Mouse (Mus musculus): ENCODE data around the gene Gtf2f1. TPM values are rescaled to one million over a fixed set of nuclear protein-coding genes. Genes with fewer than 3 reads are reported as not detected.
A peak's percentile ranks its signal among the peaks of the same experiment; 100 is the strongest.
"Not testable (repeated sequence)": the region's sequence is repeated elsewhere in the genome, so short reads cannot be mapped to it uniquely, and the experiment has no call there.

The Gtf2f1 gene
- polyA plus RNA-seq (2012; rRNA removed) = 41.2 and 47.4 TPM in 2 replicates

DNA sequence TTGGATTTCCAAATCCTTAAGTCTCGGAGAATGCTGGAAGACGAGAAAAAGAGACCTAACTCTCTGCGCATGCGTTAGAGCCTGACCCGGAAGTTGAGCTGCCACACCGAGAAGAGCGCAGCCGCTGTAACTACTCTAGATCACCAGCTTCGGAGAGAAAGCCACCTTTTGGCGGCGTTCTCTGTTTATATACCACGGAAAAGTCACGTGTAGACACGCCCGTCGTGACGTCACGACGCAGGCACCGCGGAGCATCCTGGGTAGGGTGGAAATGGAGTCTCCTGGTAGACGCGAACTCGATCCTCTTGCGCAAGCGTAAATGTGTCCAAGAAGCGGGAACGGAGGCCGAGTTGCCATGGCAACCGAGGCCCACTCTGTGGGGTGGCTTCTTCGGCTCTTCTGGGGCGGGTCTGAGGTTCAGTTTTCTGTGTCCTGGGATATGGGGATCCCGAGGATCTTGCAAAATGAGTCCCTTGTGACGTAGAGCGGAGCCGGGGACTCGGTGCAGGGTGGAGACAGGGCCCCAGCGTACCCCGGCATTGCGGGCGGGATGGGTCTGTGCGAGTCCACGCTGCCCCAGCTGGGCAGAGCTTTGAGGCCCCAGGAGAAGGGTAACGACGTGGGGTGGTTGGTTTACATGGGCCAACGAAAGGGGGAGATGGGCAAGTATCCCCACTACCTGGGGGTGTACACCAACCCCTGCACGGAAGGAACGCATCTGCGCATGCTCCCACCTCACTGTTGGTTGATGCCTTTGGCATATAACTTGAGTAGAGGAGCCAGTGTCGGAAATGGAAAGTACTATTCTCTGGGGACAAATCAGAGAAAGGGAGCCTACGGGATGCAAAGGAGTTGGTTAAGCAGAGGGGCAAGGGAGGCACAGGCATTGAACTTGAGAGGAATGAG lies at the start of gene Gtf2f1, which contains the start of gene Gm17949:
TSS of gene Gtf2f1 (minus strand) at position 53 of the 906 bp plus-strand sequence.
TSS of gene Gm17949 (plus strand) at position 234 of the 906 bp plus-strand sequence.
- peak; percentile 82 for DNase-seq (ENCODE audit: low spot score)

DNA sequence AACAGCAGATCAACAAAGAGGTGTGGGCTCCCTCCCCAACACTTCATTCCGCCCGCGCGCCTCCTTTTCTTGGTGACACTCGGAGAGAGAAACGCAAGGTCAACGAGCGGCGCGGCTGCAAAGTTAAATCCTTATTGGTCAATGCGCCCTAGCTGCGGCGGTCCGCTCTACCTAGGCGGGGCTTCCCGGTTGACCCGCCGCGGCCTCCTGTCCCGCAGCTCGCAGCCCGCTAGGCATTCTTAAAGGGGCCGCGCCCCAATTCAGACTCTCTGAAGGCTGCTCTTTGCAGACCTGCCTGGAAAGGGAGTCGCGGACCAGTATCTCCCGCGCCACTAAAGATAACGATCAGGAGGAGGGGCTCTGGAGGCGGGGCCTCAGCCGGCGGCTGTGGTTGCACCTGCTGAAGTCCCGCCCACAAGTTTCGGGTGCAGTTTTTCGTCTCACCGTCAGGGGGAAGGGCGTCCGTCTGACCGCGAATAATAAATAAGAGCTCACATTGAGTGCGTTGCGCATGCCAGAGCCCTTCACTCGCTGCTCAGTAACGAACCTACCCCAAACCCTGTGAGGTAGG lies 49.2 kb upstream of the Gtf2f1 start:
- peak; percentile 89 for DNase-seq (ENCODE audit: low spot score)

- peak; percentile 48 for DNase-seq (ENCODE audit: low spot score)
These were observed 48.4 kb upstream of the Gtf2f1 start, which contains the start of gene Slc25a23 for GRCm38 (mm10) chr17:57059486-57059977. Gene Slc25a23 (minus strand): TSS chr17:57059863.

DNA sequence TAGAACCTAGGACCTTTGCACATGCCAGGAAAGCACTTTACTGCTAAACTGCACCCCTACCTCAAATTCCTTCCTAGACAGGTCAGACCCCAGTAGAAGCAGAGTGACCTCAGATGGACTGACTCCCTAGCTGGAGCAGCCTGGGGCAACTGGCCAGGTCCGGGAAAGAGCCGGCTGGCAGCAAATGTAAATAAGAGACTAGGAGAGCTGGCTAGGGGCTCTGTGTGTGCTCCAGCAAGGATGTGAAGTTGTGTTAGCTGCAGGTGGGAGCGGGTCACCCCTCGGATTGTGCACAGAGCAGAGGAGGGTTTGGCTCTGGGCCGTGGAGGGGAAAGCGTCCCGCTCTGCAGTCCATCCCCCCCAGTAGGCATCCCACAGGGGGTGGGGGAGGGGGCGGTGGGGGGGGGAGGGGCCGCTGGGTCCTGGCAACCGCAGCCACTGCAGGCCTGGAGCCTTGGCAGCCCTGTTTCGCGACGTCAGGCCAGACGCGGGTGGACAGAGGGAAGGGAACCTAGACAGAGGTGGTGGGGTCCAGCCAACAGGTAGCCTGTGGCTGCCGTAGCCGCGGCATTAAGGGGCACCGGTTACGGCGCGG lies 47.9 kb upstream of the Gtf2f1 start, which contains the start of gene Crb3:
TSS of gene Crb3 (plus strand) at position 215 of the 595 bp plus-strand sequence.
- no peak for DNase-seq (ENCODE audit: low spot score)

GRCm38 (mm10) chr17:57056246-57056645 lies 45.2 kb upstream of the Gtf2f1 start:
- no peak for DNase-seq (ENCODE audit: low spot score)

- not testable (repeated sequence) for DNase-seq (ENCODE audit: low spot score)
These were observed 40.6 kb upstream of the Gtf2f1 start for GRCm38 (mm10) chr17:57051679-57052078.

DNA sequence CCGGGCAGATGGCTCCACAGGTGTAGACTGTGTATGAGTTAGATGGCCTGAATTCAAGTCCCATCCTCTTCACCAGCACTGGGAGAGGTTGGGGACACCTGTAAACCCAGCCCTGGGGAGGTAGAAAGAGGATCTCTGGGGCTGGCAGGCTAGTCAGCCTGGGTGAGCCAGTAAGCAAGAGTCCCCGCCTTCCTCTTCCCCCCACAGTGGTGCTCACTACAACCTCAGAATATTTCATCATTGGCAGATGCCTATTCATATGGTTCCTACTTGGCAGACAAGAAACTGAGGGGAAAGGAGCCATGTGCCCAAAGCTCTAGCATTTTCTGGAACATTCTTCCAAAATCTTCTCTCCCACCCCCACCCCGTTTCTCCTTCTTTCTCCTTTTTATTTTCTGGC lies 37.7 kb upstream of the Gtf2f1 start:
- no peak for DNase-seq (ENCODE audit: low spot score)

DNA sequence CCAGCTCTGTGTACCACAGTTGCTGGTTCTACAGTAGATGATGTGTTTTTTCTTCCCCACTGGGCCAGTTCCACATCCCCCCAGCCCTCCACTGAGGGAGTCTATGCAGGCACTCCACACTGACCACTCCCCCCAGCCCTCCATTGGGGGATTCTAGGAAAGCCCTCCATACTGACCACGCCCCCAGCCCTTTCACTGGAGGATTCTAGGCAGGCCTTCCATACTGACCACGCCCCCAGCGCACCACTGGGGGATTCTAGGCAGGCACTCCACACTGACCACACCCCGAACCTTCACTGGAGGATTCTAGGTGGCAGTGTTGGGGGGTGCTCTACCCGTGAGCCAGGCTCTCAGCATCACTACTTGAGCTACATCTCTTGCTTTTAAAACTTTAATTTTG lies 36.3 kb upstream of the Gtf2f1 start:
- no peak for DNase-seq (ENCODE audit: low spot score)

GRCm38 (mm10) chr17:57041554-57041953 lies 30.5 kb upstream of the Gtf2f1 start, which contains the start of gene Slc25a41:
Gene Slc25a41 (minus strand): TSS chr17:57041654.
- no peak for DNase-seq (ENCODE audit: low spot score)

GRCm38 (mm10) chr17:57038978-57039377 lies 27.9 kb upstream of the Gtf2f1 start:
- DNase-seq (ENCODE audit: low spot score) = no peak

DNA sequence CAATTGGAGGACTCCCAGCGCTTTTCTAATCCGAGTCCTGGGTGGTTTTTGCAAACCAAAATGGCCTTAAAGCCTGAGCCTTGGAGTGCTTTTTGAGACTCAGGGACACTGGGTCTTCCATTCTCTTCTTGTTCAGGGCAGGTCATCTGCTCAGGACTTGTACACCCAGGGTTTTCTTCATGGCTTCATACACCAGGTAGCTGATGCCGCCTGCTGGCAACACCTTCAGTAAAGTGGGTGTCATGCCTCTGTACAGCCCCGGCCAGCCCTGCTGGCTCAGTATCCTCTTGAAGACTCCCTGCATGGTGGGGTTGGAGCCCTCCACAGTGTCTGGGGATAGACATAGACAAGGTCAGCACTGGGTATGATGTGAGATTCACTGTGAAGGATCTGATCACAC lies 21.8 kb upstream of the Gtf2f1 start:
- no peak for DNase-seq (ENCODE audit: low spot score)

GRCm38 (mm10) chr17:57031661-57032420 lies 20.8 kb upstream of the Gtf2f1 start:
- peak; percentile 79 for DNase-seq (ENCODE audit: low spot score)

GRCm38 (mm10) chr17:57030931-57031660 lies 20.0 kb upstream of the Gtf2f1 start, which contains the start of gene Khsrp:
Gene Khsrp (minus strand): TSS chr17:57031522.
- peak; percentile 90 for DNase-seq (ENCODE audit: low spot score)

GRCm38 (mm10) chr17:57029691-57030090 lies 18.6 kb upstream of the Gtf2f1 start:
- DNase-seq (ENCODE audit: low spot score) = no peak

DNA sequence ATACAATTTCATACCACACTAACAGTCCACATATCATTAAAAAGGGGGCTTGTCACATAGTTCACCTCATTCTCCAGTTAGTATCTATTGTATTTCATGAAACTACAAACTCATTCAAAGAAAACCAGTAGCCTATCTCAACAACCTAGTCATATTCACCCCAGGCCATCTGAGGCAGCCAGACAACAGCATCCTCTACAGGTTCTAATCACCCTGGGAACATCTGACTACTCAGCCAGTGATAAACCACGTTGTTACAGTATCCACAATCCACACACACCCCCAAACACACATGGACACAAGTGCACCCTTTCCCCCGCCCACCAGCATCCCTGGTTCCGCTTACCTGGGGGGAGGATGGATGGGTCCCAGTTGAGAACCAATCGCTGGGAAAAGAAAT lies 16.4 kb upstream of the Gtf2f1 start:
- no peak for DNase-seq (ENCODE audit: low spot score)

DNA sequence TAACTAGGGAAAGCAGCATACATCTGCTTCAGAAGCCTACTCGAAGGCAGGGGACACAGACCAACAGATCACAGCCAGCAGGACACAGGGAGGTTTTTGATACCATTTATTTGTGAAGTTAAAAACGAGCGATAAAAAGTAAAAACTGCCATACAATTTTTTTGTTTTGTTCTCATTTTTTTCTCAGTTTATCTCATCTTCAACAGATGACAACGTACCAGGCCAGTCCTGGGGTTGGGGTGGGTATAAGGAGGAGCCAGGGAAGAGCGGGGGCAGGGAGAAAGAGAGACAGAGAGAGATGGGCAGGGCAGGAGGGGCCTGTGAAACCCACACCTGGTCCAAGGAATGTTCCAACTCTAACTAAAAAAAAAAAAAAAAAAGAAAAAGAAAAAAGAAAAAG lies 9.9 kb upstream of the Gtf2f1 start:
- DNase-seq (ENCODE audit: low spot score) = no peak

DNA sequence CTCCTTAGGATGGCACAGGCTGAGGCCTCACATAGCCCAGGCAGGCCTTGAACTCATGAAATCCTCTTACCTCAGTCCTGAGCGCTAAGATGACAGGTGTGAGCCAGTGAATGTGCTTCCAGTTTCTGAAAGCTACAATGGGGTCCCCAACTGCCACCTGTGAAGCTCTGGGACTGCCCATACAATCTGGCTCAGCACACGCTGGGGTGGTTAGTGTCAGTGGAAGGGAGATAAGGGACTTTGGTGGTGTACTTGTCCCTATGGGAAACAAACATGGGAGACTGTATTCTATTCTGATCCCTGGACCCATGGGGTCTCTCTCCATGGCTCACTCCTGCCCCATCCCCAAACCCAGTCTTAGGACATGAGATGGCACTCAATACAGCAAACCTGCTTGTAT lies 8.6 kb upstream of the Gtf2f1 start:
- DNase-seq (ENCODE audit: low spot score) = no peak

DNA sequence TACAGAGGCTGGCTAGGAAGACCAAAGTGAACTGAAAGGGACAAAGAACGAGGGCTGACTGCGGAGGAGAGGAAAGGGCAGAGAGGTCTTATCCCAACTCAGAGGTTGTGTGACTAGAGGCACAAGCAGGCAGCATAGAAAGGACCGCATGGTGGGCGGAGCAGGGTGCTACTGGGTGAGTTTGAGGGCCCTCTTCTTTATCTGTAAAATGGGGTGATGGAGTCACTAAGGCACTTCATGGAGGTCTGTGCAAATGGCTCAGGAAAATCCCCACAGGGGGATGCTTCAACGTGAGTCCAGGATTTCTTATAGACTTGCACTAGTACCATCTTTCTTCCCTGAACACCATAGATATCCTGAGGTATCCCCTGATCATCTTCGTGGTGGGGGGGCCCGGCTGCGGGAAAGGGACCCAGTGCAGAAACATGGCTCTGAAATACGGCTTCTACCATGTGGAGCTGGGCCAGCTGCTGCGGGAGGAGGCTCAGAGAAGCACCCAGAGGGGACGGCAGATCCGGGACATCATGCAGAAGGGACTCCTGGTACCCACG lies 1.2 kb upstream of the Gtf2f1 start:
- DNase-seq (ENCODE audit: low spot score) = no peak

DNA sequence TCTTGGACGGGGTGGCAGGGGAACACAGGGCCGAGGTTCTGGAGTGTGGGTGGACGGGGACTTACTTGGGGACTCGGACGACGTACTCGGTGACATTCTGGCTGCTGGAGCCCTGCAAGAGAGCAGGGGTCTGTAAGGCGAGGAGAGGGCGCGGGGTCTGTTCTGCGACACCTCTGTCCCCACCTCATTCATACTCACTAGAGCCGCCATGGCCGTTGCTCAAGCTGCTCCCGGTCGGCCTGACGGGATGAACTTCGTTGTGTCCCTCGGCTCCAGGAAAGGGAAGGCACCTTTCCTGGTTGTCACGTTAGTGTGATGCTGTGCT lies 215 bp downstream of the Gtf2f1 start:
- DNase-seq (ENCODE audit: low spot score) = no peak

GRCm38 (mm10) chr17:57007137-57007905 lies 3.8 kb downstream of the Gtf2f1 start:
- no peak for DNase-seq (ENCODE audit: low spot score)

Data from urinary bladder, adult 2 months (tissue).